Mouse (Mus musculus): ENCODE data around the gene Sdk1. TPM values are rescaled to one million over a fixed set of nuclear protein-coding genes. Genes with fewer than 3 reads are reported as not detected.

The Sdk1 gene
- polyA plus RNA-seq, 1 experiment from 2014 or later, result 1.5 TPM

GRCm38 (mm10) chr5:142073901-142074300, 832.6 kb downstream of the Sdk1 start:
- Histone ChIP-seq H3K4me3 (no peak overlapping the region), H3K9me3 (no peaks in the 10 kb centered on the region), H3K4me1 (peaks cover 20% of the 10 kb centered on the region), H3K4me2 (replicated peaks) (no peak overlapping the region), H3K27ac (replicated peaks) (peak overlapping the region; percentile 79; the same call in 1 of the 2 replicates), H3K9ac (replicated peaks) (no peak overlapping the region), H3K36me3 (no peaks in the 10 kb centered on the region), H3K27me3 (no peaks in the 10 kb centered on the region)
- no peak for ATAC-seq (replicated peaks)
- WGBS, result 90% methylated on average over 3 of the region's 3 CpGs

DNA sequence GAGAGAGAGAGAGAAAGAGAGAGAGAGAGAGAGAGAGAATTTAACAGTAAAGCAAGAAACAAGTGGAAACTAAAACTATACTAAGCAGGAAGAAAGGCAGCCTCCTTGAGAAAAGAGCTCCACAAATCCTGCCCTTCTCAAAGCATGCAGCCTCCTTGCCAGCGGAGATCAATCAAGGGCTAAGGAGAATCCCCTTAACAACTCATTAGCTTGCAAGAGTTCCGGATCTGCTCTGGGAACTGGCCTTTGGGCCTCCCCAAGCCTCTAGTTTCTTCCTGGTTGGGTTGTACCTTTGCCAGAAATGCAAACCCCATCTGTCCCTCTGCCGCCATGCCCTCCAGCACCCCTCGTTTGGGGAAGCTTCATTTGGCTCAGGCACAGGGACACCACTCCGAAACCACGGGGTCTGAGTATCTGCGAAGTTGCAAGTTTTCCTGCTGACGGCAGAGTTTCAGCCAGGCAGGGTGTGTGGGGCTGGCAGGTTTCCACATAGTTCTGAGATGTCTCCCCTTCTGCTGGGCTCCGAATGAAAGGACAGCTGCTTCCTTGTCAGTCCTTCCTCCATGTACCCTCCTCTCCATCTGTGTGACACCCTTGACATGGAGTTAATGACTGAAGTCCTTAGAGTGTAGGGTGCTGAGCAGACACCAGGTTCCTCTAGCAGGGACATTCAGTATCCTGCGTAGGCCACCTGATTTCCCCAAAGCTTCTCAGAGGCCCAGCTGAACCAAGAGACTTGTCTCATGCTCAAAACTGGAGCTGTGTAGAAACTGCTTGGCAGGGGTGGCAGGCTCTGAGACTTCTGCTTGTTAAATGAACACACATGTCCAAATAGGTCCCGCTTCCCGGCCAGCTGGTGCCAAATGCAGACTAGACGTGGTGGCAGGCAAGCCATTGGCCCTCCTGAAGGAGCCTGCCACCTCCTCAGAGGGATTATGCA, 833.5 kb downstream of the Sdk1 start:
- H3K4me2 ChIP-seq (replicated peaks), result no peak overlapping the region
- WGBS, result 23% methylated on average over 13 of the region's 13 CpGs
- H3K9ac ChIP-seq (replicated peaks), result no peak overlapping the region
- peak; percentile 83 for ATAC-seq (replicated peaks)
- H3K36me3 ChIP-seq, result no peaks in the 10 kb centered on the region
- H3K9me3 ChIP-seq, result no peaks in the 10 kb centered on the region
- peaks cover 20% of the 10 kb centered on the region for H3K4me1 ChIP-seq
- no peaks in the 10 kb centered on the region for H3K27me3 ChIP-seq
- H3K27ac ChIP-seq (replicated peaks), result peak overlapping the region; percentile 79
- no peak overlapping the region for H3K4me3 ChIP-seq

- H3K4me2 ChIP-seq (replicated peaks), result no peak overlapping the region
- no peaks in the 10 kb centered on the region for H3K27me3 ChIP-seq
- H3K4me1 ChIP-seq, result 0 out of 2 replicates have a peak, but pooled peaks cover 3% of the 10 kb centered on the region
- ATAC-seq (replicated peaks), result no peak
- WGBS, result 97% methylated on average over 3 of the region's 3 CpGs
- no peaks in the 10 kb centered on the region for H3K9me3 ChIP-seq
- H3K36me3 ChIP-seq, result no peaks in the 10 kb centered on the region
- no peak overlapping the region for H3K9ac ChIP-seq (replicated peaks)
- H3K4me3 ChIP-seq, result no peak overlapping the region
- H3K27ac ChIP-seq (replicated peaks), result no peak overlapping the region
These were observed 839.4 kb downstream of the Sdk1 start for GRCm38 (mm10) chr5:142080661-142081060.

DNA sequence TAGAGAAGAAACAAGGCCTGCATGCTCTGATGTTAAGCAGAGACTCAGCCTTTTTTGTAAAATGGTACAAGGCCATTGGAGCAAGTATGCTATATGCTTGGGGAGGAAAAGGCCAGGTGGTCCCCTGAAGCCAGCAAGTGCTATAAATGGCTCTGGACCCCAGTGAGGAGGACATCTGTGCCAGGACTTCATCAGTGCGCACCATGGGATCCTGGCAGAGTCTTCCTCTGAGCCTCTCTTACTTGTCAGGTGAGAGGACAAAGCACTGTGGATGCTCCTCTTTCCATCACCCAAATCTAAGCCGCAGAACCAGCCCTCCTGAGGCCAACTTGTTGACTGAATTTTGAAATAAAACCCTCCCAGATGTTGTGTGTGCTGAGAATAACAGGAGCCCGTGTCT, 839.8 kb downstream of the Sdk1 start:
- WGBS, result 94% methylated on average over 3 of the region's 3 CpGs
- Histone ChIP-seq H3K36me3 (no peaks in the 10 kb centered on the region), H3K4me3 (no peak overlapping the region), H3K27ac (replicated peaks) (no peak overlapping the region), H3K4me2 (replicated peaks) (no peak overlapping the region), H3K9ac (replicated peaks) (no peak overlapping the region), H3K27me3 (no peaks in the 10 kb centered on the region), H3K4me1 (no peaks in the 10 kb centered on the region), H3K9me3 (no peaks in the 10 kb centered on the region)
- ATAC-seq (replicated peaks), result no peak

- Histone ChIP-seq H3K9ac (replicated peaks) (no peak overlapping the region), H3K4me2 (replicated peaks) (no peak overlapping the region), H3K4me1 (peaks cover 13% of the 10 kb centered on the region; the same call in 1 of the 2 replicates), H3K9me3 (no peaks in the 10 kb centered on the region), H3K27me3 (no peaks in the 10 kb centered on the region), H3K27ac (replicated peaks) (no peak overlapping the region), H3K4me3 (no peak overlapping the region), H3K36me3 (no peaks in the 10 kb centered on the region)
- ATAC-seq (replicated peaks), result 0 out of 2 replicates have a peak, but pooled peaks have one; percentile 29
- 77% methylated on average over 11 of the region's 11 CpGs for WGBS
These were observed 855.1 kb downstream of the Sdk1 start for GRCm38 (mm10) chr5:142096377-142096841.

DNA sequence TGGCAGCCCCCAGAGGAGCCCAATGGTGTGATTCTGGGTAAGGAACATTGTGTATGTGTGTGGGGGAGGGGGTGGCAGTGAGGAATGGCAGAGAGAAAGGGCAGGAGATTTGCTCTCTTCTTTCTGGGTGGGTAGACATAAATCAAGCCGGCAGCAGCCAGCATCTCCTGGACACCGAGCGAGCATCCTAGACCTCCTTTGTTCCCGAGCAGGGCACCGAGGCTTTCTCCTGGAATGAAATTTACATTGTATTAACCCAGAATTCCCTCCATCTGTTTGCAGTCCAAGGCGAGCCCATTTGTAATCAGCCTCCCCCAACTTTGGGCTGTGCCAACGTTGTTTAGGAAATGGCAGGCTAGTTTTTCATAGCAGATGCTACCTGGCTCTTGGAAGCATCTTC, 858.9 kb downstream of the Sdk1 start:
- H3K9ac ChIP-seq (replicated peaks), result no peak overlapping the region
- H3K27ac ChIP-seq (replicated peaks), result peak overlapping the region; percentile 64
- H3K27me3 ChIP-seq, result no peaks in the 10 kb centered on the region
- peaks cover 13% of the 10 kb centered on the region; the same call in 1 of the 2 replicates for H3K4me1 ChIP-seq
- H3K4me2 ChIP-seq (replicated peaks), result no peak overlapping the region
- 45% methylated on average over 7 of the region's 7 CpGs for WGBS
- no peak overlapping the region for H3K4me3 ChIP-seq
- no peaks in the 10 kb centered on the region for H3K36me3 ChIP-seq
- no peaks in the 10 kb centered on the region for H3K9me3 ChIP-seq
- ATAC-seq (replicated peaks), result 0 out of 2 replicates have a peak, but pooled peaks have one; percentile 51

- Histone ChIP-seq H3K4me2 (replicated peaks) (no peak overlapping the region), H3K27ac (replicated peaks) (no peak overlapping the region)
- 59% methylated on average over 11 of the region's 11 CpGs for WGBS
These were observed 866.1 kb downstream of the Sdk1 start for GRCm38 (mm10) chr5:142107434-142107833.

GRCm38 (mm10) chr5:142111989-142112388, 870.7 kb downstream of the Sdk1 start:
- H3K4me3 ChIP-seq, result no peak overlapping the region
- ATAC-seq (replicated peaks), result no peak
- no peaks in the 10 kb centered on the region for H3K36me3 ChIP-seq
- peaks cover 3% of the 10 kb centered on the region; the same call in 1 of the 2 replicates for H3K9me3 ChIP-seq
- H3K27me3 ChIP-seq, result no peaks in the 10 kb centered on the region
- 0 out of 2 replicates have a peak, but pooled peaks cover 6% of the 10 kb centered on the region for H3K4me1 ChIP-seq
- H3K9ac ChIP-seq (replicated peaks), result no peak overlapping the region
- 89% methylated on average over 6 of the region's 6 CpGs for WGBS
- H3K4me2 ChIP-seq (replicated peaks), result no peak overlapping the region
- H3K27ac ChIP-seq (replicated peaks), result no peak overlapping the region

More at GRCm38 (mm10) chr5:142107434-142107833, 866.1 kb downstream of the Sdk1 start:
- H3K4me1 ChIP-seq, result no peaks in the 10 kb centered on the region
- no peaks in the 10 kb centered on the region for H3K27me3 ChIP-seq
- no peak overlapping the region for H3K9ac ChIP-seq (replicated peaks)
- no peak for ATAC-seq (replicated peaks)
- no peak overlapping the region for H3K4me3 ChIP-seq
- peaks cover 3% of the 10 kb centered on the region; the same call in 1 of the 2 replicates for H3K9me3 ChIP-seq
- no peaks in the 10 kb centered on the region for H3K36me3 ChIP-seq

DNA sequence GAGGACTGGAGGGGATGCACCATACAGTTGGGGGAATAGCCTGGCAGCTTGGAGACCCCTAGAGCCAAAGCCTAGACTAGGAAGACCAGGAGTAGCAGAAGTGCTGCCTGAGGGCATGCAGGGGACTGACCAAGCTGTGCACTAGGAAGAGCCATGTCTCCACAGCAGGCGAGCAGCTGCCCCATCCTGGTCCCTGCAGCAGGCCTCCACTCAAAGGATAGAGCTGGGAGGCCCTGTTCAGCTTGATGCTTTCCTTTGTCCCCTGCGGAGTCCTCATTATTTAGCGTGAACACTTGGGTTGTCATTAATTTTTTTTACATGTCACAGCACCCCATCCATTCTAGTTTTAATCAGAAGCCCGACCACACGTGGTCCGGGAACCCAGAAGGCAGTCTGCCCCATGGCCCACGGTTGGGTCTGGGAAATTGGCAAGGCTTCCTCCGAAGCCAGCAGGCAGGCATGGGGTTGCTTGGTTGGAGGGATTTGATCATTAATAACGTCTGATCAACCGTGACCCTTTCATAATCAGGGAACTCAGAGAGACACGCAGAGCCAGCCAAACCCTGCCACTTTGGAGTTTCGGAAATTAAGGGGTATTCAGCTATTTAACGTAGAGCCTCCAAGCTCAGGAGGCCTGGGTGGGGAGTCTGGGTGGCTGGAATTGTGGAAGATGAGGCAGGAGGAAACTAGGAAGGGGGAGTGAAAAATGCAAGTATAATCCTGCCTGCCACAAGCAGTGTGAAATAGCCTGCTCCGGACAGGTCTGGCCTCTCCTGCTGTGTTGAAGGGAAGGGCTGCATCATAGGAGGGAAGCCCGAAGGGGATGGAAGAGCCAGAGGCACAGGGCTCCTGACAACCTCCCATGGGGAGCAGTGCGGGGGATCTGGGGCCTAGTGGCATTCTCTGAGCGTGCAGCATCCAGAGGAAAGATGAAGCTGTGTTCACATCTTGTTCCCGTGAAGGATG, 872.2 kb downstream of the Sdk1 start:
- Histone ChIP-seq H3K9ac (replicated peaks) (no peak overlapping the region), H3K4me1 (0 out of 2 replicates have a peak, but pooled peaks cover 6% of the 10 kb centered on the region), H3K27me3 (no peaks in the 10 kb centered on the region), H3K4me2 (replicated peaks) (no peak overlapping the region), H3K4me3 (no peak overlapping the region), H3K36me3 (no peaks in the 10 kb centered on the region), H3K27ac (replicated peaks) (no peak overlapping the region), H3K9me3 (peaks cover 3% of the 10 kb centered on the region; the same call in 1 of the 2 replicates)
- no peak for ATAC-seq (replicated peaks)
- 17% methylated on average over 18 of the region's 18 CpGs for WGBS

- WGBS, result 70% methylated on average over 4 of the region's 4 CpGs
- H3K36me3 ChIP-seq, result no peaks in the 10 kb centered on the region
These were observed 886.5 kb downstream of the Sdk1 start for GRCm38 (mm10) chr5:142127779-142128178.

GRCm38 (mm10) chr5:142128181-142128611, 886.9 kb downstream of the Sdk1 start:
- no peaks in the 10 kb centered on the region for H3K9me3 ChIP-seq
- 50% methylated on average over 5 of the region's 5 CpGs for WGBS
- H3K27me3 ChIP-seq, result no peaks in the 10 kb centered on the region
- no peak overlapping the region for H3K4me2 ChIP-seq (replicated peaks)
- H3K36me3 ChIP-seq, result no peaks in the 10 kb centered on the region
- H3K4me3 ChIP-seq, result no peak overlapping the region
- no peaks in the 10 kb centered on the region for H3K4me1 ChIP-seq
- no peak for ATAC-seq (replicated peaks)
- H3K9ac ChIP-seq (replicated peaks), result no peak overlapping the region
- H3K27ac ChIP-seq (replicated peaks), result no peak overlapping the region

More at GRCm38 (mm10) chr5:142127779-142128178, 886.5 kb downstream of the Sdk1 start:
- Histone ChIP-seq H3K4me2 (replicated peaks) (no peak overlapping the region), H3K4me1 (no peaks in the 10 kb centered on the region), H3K9me3 (no peaks in the 10 kb centered on the region), H3K9ac (replicated peaks) (no peak overlapping the region), H3K27ac (replicated peaks) (no peak overlapping the region), H3K4me3 (no peak overlapping the region), H3K27me3 (no peaks in the 10 kb centered on the region)
- ATAC-seq (replicated peaks), result no peak
